Mouse (Mus musculus) stomach, embryonic 16.5 days (tissue): ENCODE data around the gene Gcsh. TPM values are rescaled to one million over a fixed set of nuclear protein-coding genes. Genes with fewer than 3 reads are reported as not detected.
A peak's percentile ranks its signal among the peaks of the same experiment; 100 is the strongest.

Experiments used
- ATAC-seq: fragments of 200-750 bp; cut with Nextera tagmentation; 2 replicates; pipeline ENCODE4 v1.8.0; 2017; ENCODE audit warnings: moderate number of reproducible peaks, moderate TSS enrichment; ENCODE audit not compliant: insufficient read depth, low FRiP score
- H3K27ac ChIP-seq: fragments of 300-500 bp; sonication (generic); 2 replicates; pipeline ENCODE4 v1.5.1; 2014; ENCODE audit warnings: low read length
- H3K27me3 ChIP-seq: fragments of 300-500 bp; sonication (generic); 2 replicates; pipeline ENCODE4 v1.6.1; 2014; ENCODE audit warnings: low read length, control low read depth, mixed read lengths; ENCODE audit not compliant: control insufficient read depth, insufficient read depth
- H3K36me3 ChIP-seq: fragments of 300-500 bp; sonication (generic); 2 replicates; pipeline ENCODE4 v1.6.1; 2014; ENCODE audit warnings: low read length; ENCODE audit not compliant: control insufficient read depth, insufficient read depth
- H3K4me1 ChIP-seq: fragments of 300-500 bp; sonication (generic); 2 replicates; pipeline ENCODE4 v1.6.1; 2014; ENCODE audit warnings: low read length, control low read depth, mixed read lengths; ENCODE audit not compliant: control insufficient read depth, insufficient read depth
- H3K4me2 ChIP-seq: fragments of 300-500 bp; sonication (generic); 2 replicates; pipeline ENCODE4 v1.6.1; 2014; ENCODE audit warnings: low read depth, low read length, mixed read lengths
- H3K4me3 ChIP-seq: fragments of 300-500 bp; sonication (generic); replicated peaks from 2 replicates; pipeline ENCODE4 v1.5.1; 2014; ENCODE audit warnings: mild to moderate bottlenecking, low read length
- H3K9ac ChIP-seq: fragments of 300-500 bp; sonication (generic); 2 replicates; pipeline ENCODE4 v1.6.1; 2014; ENCODE audit warnings: low read length
- H3K9me3 ChIP-seq: fragments of 300-500 bp; sonication (generic); replicated peaks from 2 replicates; pipeline ENCODE4 v1.6.1; 2016; ENCODE audit warnings: low read length, control low read depth; ENCODE audit not compliant: control insufficient read depth
- WGBS: fragments of 180-500 bp; shearing (Covaris S2); extraction: QIAGEN DNeasy Blood & Tissue Kit; methylation state at CpG from one replicate; pipeline ENCODE4 v1.1.7; 2014; 5-methylcytosine and 5-hydroxymethylcytosine counted together
- polyA plus RNA-seq: library from polyadenylated mRNA; unstranded; fragments of >200 nt; fragmentation: Nextera tagmentation; extraction: Ambion mirVana; gene quantifications from 2 replicates; pipeline ENCODE4 v1.2.1, GENCODE M21; 2015

The Gcsh gene
- polyA plus RNA-seq, 1 experiment from 2014 or later: 118 TPM

DNA sequence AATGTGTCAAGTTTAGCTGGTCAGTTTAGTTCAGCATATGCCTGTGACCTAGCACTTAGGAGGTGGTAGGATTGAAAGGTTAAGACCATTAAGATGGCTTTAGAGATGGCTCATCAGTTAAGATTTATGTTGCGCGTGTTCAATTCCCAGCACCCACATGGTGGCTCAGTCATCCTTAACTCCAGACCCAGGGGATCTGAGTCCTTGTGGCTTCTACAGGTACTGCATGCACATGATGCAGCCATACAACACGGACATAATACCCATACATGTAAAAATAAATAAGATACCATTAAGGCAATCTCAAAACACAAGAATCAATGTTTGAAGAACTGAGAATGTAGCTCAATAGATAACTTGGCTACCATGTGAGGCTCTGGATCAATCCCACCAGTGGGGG lies 3.5 kb downstream of the Gcsh start:
- Histone ChIP-seq H3K4me2 (no peak overlapping the region), H3K27me3 (no peaks in the 10 kb centered on the region), H3K9me3 (no peaks in the 10 kb centered on the region), H3K4me3 (no peak overlapping the region), H3K4me1 (peaks cover 14% of the 10 kb centered on the region; the same call in 1 of the 2 replicates), H3K27ac (no peak overlapping the region), H3K36me3 (peaks cover 3% of the 10 kb centered on the region; the same call in 1 of the 2 replicates), H3K9ac (no peak overlapping the region)
- WGBS: 97% methylated on average over 3 of the region's 3 CpGs
- ATAC-seq: no peak

DNA sequence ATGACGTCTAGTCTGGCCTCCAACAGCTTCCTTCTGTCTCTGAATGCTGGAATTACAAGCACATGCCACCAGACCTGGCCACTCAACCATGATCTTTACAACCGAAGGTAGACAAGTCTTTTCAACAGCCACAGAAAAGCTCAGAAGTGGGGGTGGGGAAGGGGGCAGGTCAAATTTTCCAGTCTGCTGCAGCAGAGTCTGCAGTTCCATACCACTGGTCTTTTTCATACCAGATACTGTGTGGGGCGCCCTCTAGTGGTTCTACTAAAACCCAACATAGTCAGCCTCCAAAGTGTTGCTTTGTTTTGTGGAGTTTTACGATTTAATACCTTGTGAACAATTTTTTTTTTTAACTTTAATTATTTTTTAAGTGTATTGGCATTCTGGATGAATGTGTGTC lies 13.2 kb downstream of the Gcsh start:
- peaks cover 7% of the 10 kb centered on the region; the same call in 1 of the 2 replicates for H3K4me1 ChIP-seq
- H3K4me2 ChIP-seq: 0 out of 2 replicates have a peak overlapping the region, but pooled peaks have one; percentile 9
- H3K9me3 ChIP-seq: no peaks in the 10 kb centered on the region
- no peaks in the 10 kb centered on the region for H3K36me3 ChIP-seq
- no peaks in the 10 kb centered on the region for H3K27me3 ChIP-seq
- no peak for ATAC-seq
- H3K9ac ChIP-seq: no peak overlapping the region
- H3K4me3 ChIP-seq: no peak overlapping the region
- H3K27ac ChIP-seq: no peak overlapping the region
- WGBS: 18% methylated on average over 4 of the region's 4 CpGs

DNA sequence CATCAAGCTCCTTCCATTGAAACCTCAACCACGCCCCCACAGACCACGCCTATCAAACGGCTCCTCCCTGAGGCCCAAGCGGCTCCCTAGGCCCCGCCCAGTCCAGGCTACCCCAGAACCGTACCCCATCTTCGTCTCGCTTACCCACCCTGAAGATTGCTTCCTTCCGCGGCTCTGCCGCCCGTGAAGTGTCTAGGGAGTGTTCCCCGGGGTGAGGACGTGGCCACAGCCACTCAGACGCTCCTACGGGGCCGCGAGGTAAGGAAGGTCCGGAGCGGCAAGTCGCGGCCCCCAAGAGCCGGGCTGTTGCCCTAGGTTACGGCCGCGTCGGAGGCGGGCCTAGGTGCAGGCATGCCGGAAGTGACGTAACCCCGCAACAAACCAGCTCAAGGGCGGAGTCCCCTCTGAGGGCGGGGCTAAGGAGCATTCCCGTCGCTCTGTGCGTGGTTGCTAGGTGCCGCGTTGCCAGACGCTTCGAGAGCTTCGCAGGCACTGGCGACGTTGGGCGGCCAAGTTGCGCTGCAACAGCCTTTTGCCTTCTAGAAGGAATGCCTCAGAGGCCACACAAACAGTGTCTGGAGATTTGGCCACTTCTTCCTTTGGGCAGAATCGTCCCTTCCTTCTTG lies 14.6 kb downstream of the Gcsh start, which contains the start of gene 1700030J22Rik:
Gene 1700030J22Rik, minus strand, starts transcription at position 329 of the 626 bp plus-strand sequence.
- Histone ChIP-seq H3K27me3 (no peaks in the 10 kb centered on the region), H3K4me2 (peak within 1 kb of the TSS; percentile 90), H3K4me1 (peaks cover 7% of the 10 kb centered on the region; the same call in 1 of the 2 replicates), H3K36me3 (no peaks in the 10 kb centered on the region), H3K9ac (peak within 1 kb of the TSS; percentile 66), H3K27ac (peak within 1 kb of the TSS; percentile 48; the same call in 1 of the 2 replicates), H3K9me3 (no peaks in the 10 kb centered on the region), H3K4me3 (peak within 1 kb of the TSS; percentile 74)
- ATAC-seq: peak; percentile 99
- under 1% methylated on average over 46 of the region's 46 CpGs for WGBS

DNA sequence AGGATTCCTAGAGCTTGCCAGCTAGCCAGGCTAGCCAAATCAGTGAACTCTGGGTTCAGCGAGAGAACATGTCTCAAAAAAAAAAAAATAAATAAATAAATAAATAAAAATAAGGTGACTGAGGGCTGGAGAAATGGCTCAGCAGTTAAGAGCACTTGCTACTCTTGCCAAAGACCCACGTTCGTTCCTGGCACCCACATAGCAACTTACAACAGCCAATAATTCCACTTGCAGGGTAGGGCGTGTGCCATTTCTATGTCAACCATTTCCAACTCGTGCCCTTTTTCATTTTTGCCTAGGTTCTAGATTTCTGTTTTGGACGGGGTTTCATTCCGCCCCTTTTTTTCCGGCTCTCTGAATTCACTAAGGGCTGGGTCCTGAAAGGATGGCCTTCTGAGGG lies 15.3 kb downstream of the Gcsh start:
- H3K9ac ChIP-seq: peak overlapping the region; percentile 66
- H3K4me3 ChIP-seq: peak overlapping the region; percentile 74
- ATAC-seq: no peak
- 26% methylated on average over 8 of the region's 8 CpGs for WGBS
- no peaks in the 10 kb centered on the region for H3K9me3 ChIP-seq
- H3K36me3 ChIP-seq: no peaks in the 10 kb centered on the region
- H3K27ac ChIP-seq: no peak overlapping the region
- peak overlapping the region; percentile 90 for H3K4me2 ChIP-seq
- H3K27me3 ChIP-seq: no peaks in the 10 kb centered on the region
- peaks cover 7% of the 10 kb centered on the region; the same call in 1 of the 2 replicates for H3K4me1 ChIP-seq

DNA sequence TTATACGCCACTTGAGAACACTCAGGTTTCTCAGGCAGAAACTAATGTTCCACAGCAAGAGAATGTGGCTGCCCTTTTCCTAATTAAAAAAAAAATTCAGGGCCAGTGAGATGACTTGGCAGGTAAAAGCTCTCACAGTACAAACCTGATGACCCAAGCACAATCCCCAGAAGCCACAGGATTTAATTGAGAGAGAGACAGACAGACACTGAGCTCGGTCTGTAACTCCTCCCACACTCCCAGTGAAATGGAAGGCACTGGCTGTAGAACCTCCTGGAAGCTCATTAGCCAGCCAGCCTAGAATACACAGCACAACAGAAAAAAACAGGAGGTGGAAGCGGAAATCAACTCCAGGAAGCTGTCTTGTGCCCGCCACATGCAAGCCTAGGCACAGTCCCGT lies 17.7 kb downstream of the Gcsh start:
- no peak for ATAC-seq
- Histone ChIP-seq H3K27me3 (no peaks in the 10 kb centered on the region), H3K9ac (no peak overlapping the region), H3K27ac (no peak overlapping the region), H3K4me2 (no peak overlapping the region), H3K4me3 (no peak overlapping the region), H3K4me1 (peaks cover 7% of the 10 kb centered on the region; the same call in 1 of the 2 replicates), H3K9me3 (no peaks in the 10 kb centered on the region), H3K36me3 (no peaks in the 10 kb centered on the region)
- WGBS: 56% methylated on average over 5 of the region's 5 CpGs

DNA sequence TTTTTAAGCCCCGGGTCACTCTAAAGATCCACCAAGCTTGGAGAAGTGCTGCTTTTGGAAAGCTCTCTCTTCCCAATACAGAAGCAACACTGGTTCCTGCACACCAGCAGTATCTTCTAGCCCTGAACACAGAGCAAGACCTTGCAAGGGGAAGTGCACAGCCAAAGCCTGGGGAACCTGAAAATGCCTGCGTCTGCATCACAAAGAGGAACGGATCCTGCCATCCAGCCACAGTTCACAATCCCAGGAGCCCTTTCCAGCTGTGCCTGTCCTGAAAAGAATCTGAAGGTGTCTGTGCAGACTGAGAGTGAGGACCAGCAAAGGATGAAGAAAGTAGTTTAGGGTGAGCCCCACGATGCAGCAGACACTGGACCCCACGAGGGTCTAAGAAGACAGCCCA lies 18.3 kb downstream of the Gcsh start:
- WGBS: 37% methylated on average over 5 of the region's 5 CpGs
- H3K4me3 ChIP-seq: no peak overlapping the region
- no peaks in the 10 kb centered on the region for H3K9me3 ChIP-seq
- no peaks in the 10 kb centered on the region for H3K27me3 ChIP-seq
- H3K9ac ChIP-seq: peak overlapping the region; percentile 2; the same call in 1 of the 2 replicates
- H3K27ac ChIP-seq: no peak overlapping the region
- peaks cover 6% of the 10 kb centered on the region; the same call in 1 of the 2 replicates for H3K4me1 ChIP-seq
- no peak for ATAC-seq
- H3K4me2 ChIP-seq: no peak overlapping the region
- H3K36me3 ChIP-seq: no peaks in the 10 kb centered on the region

DNA sequence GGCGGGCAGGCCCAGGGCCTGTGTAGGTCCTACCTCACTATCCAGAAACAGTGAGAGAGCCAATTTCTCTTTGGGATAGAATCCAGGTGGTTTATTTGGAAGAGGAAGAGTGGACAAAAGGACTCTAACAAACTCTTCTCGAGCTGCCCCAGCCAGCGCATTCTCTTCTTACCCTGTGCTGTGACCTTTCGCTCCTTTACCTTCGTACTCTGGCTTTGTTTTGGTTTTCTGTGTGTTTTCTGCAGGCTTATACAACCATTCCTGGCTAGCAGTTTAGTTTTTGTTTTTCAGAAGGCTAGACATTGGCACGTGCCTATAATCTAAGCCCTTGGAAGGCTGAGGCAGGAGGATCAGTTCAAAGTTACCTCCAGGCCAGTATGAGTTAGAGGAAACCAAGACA lies 23.8 kb downstream of the Gcsh start:
- Histone ChIP-seq H3K4me3 (no peak overlapping the region), H3K36me3 (no peaks in the 10 kb centered on the region), H3K4me1 (no peaks in the 10 kb centered on the region), H3K27me3 (no peaks in the 10 kb centered on the region), H3K9me3 (no peaks in the 10 kb centered on the region), H3K9ac (no peak overlapping the region), H3K4me2 (no peak overlapping the region), H3K27ac (no peak overlapping the region)
- no peak for ATAC-seq
- WGBS: 79% methylated on average over 6 of the region's 6 CpGs

DNA sequence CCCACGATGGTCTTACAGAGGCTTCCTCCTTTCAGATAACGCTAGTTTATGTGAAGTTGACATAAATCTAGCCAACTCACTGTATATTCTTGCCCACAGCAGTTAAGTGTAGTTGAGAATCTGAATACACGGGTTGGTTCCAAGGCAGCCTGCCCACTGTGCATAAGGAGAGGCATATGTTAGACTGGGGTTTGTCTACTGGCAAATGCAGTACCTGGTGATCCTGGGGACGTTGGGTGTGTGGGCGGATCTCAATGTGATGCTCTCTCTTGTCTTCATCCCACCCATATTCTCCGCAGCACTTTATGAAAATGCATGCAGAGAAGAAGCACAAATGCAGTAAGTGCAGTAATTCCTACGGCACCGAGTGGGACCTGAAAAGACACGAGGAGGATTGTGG lies 38.9 kb downstream of the Gcsh start:
- peaks cover 7% of the 10 kb centered on the region for H3K4me1 ChIP-seq
- 90% methylated on average over 9 of the region's 9 CpGs for WGBS
- H3K36me3 ChIP-seq: no peaks in the 10 kb centered on the region
- no peak overlapping the region for H3K27ac ChIP-seq
- no peak overlapping the region for H3K4me3 ChIP-seq
- ATAC-seq: no peak
- H3K4me2 ChIP-seq: no peak overlapping the region
- no peak overlapping the region for H3K9ac ChIP-seq
- H3K27me3 ChIP-seq: no peaks in the 10 kb centered on the region
- no peaks in the 10 kb centered on the region for H3K9me3 ChIP-seq

DNA sequence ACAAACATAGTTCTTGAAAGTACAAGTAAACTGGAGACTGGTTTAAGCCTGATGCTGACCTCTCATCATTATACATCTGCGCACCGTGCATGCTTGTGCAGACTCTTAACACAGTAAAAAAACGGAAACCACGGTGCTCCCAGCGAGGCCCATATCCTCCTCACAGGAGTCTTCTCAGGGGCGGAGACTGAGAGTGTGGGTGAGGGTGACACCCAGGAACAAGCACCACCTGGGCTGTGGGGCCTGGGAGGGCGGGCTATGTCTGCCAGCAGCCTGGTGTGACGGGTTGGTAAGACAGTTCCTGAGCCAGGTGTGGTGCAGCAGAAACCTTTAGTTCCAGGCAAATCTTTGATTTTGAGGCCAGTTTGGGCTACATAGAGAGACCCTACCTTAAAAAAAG lies 40.9 kb downstream of the Gcsh start:
- H3K27me3 ChIP-seq: no peaks in the 10 kb centered on the region
- 81% methylated on average over 8 of the region's 8 CpGs for whole genome bisulfite sequencing
- no peaks in the 10 kb centered on the region for H3K36me3 ChIP-seq
- no peak overlapping the region for H3K4me3 ChIP-seq
- ATAC-seq: no peak
- H3K9ac ChIP-seq: no peak overlapping the region
- H3K4me1 ChIP-seq: peaks cover 7% of the 10 kb centered on the region
- no peak overlapping the region for H3K4me2 ChIP-seq
- no peaks in the 10 kb centered on the region for H3K9me3 ChIP-seq
- no peak overlapping the region for H3K27ac ChIP-seq
